Mouse (Mus musculus): ENCODE results near the gene Fgr.

DNA sequence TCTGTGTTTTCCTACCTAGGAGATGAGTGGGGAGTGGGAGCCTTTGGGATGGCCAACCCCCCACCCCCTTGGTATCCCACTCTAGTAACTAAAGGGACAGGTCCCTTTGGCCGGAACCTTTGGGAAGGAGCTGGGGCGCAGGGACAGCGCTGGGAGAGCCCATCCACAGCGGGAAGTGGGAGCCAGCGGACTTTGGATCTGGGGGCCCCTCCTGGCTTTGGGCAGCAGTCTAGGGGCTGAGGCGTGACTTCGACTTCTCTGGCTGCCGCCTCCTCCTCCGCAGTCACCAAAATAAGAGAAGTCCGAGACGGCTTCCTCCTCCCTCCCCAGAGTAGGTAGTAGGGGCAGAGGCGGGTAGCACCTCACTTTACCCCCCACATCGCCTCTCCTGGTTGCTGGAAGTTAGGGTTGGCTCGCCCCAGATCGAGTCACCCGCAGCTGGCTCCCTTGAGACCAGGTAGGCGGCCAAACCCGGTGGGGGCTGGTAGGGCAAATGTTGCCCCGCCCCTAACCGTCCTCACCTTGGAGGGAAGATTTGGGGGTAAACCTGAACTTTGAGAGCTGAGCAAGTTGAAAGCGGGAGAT is at the start of gene Fgr:
- TF ChIP-seq CTCF (IDR thresholded peaks at IDR 0.05; ENCODE audit: insufficient read depth, low read depth, low read length) = no peak
- no peak for TF ChIP-seq POLR2A (IDR thresholded peaks at IDR 0.05; ENCODE audit: insufficient read depth, low read depth, low read length)

Measured in olfactory bulb, adult 2 months (tissue).